Mouse (Mus musculus) testis, postnatal 14 days (tissue): ENCODE measurements at regions not wholly inside any gene's neighbourhood (a gene's known extent, or its start where the extent isn't known, plus 50 kb on each side); places are given as distances from the start of the nearest gene placed in this dataset.

Experiments used
- DNase-seq: peaks from one replicate; pipeline ENCODE4 v3.0.0; 2021; ENCODE audit warnings: low spot score

DNA sequence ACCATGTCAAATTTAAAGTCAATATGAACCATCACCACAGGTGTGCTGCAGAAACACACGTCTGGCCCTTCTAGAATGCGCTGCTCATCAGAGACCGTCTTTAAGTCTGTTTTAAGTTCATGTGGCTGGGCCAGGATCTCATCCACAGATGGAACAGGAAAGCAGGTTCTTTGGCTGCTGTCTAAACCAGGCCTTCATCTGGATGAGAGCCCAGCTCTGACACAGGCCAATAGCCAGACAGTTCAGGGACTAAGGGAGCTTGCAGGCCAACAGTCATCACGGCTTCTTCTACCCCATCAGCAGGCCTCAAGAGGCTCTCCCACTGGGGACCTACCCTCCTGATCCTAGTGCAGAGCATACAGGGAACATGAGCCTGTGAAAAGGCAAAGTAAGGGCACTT is 185.4 kb upstream of the Eci2 start:
- DNase-seq, result peak; percentile 7

DNA sequence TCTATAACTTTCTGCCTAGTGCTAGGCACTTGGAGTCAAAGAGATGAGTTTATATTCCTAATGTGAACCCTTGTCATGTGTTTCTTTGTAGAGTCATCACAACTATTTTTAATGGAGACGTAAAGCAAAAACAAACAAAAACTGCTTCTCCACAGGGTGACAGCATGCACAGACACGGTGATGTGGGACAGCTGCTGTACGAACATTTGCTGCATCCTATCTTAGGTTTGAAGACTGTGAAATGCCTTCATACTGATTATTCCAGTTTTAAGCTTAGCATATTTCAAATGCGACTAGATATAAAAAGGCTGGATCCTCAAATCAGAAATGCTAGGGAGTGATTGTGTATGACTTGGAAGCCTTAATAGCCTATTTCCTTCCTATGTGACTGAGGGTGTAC is 187.3 kb upstream of the Eci2 start:
- DNase-seq, result no peak

DNA sequence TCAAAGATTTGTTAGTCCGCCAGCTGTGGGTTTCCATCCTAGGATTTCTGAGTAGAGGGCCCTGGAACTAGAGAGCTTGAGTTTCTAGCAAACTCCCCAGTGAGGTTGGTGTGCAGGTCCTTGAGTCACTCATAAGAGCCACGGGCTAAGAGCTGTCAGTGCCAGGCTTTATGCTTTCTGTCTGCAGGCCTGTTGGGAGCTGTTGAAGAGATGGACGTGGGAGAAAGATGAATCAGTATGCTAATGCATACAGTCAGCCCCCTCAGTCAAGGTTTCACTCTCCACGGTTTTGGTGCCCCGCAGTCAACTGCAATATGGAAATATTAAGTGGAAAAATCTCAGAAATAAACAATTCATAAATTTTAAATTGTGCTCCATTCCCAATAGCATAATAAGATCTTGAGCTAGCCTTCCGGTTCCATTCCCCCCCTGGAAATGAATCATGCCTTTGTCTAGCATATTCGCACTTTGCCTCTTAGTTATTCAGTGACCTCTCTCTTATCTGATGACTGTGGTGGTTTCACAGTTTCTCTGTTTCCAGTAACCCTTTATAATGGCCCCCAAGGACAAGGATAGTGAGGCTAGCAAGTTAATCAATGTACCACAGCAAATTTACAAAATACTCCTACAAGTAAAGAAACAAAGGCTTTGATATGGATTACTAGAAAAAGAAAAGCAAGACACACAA is 199.4 kb upstream of the Eci2 start:
- DNase-seq, result no peak

DNA sequence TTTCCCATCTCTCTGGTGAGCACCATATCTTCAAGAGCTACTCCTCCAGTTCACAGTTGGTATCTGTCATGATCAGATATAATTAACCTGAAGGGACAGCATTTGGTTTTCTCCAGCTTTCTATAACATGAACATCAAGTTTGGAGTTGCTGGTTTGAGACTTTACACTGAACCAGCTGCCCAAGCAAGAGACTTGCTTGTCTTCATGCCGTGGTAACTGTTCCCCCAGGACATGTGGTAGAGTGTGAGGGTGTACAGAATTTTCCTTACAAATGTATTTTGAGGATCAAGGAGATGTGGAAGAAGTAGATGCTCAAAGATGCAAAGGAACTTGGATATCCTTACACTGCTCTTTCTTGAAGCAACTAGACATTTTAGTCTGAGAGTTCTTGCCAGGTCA is 200.0 kb upstream of the Eci2 start:
- DNase-seq, result no peak

DNA sequence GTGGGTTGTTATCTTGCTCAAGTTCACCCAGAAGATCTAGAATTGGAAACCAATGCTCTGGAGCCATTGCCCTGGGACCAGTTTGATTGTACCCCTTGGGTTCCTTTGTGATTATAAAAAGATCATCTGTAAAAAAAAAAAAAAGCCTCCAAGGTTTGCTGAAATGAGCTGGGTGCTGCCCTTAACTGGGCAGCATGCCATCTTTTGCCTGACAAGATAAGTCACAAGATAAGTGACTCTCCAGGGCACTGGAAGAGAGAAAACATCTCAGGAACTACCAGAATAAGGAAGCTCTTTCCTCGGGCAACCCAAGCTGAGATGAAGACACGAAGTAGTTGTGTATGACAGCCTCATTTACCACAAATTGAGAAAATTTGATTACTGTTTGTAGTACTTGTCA is 202.7 kb upstream of the Eci2 start:
- no peak for DNase-seq

DNA sequence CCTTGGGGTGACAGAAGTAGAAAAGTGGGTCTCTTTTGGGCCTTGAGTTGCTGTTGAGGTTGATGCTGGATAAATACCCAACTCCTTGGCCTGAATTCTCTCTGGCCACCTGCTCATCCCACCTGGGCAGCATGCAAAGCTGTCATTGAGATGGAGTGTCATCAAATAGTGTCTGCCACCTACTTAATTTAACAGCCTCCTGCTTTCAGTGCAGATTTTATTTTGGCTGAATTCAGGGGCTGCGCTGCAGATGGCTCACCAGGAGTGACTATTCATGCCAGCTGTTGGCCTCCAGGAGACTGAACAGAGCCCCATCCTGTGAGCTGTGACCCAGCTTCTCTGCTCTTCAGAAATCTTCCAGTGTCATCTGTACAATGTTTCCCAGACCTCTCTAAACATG is 206.7 kb upstream of the Eci2 start:
- no peak for DNase-seq

DNA sequence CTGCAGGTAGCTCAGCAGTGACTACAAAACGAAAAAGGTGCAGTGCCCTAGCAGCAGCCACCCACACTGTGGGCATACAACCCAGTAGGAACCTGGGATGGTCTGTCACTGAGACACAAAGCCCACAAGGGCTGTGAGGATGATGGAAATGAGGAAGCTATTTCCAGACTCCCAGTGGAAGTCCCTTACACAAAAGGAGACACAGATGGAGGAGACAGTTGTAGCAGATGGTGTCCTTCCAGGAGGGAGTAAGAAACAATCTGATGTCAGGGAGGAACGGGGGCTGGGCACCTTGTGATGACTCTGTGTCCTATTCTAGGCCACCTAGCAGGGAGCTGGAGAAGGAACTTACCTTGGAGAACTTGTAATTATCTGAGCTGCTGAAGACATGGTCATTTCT is 214.5 kb upstream of the Eci2 start:
- DNase-seq, result no peak

DNA sequence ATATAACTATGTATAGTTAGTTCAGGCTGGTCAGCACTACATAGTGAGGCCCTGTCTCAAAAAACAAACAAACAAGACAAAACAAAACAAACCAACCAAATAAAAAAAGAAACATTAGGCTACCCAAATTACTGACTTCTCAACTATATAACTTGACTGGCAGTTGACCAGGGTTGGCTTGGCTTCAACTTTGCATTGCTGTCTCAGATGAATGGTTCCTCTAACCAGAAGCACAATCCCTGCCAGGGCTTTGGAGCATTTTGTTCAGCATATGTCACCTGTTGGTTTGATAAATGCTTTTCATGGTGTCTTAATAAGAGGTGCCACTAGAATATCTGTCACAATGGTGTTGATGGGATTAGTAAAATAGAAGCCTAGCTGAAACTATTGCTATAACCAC is 217.1 kb upstream of the Eci2 start:
- DNase-seq, result no peak

DNA sequence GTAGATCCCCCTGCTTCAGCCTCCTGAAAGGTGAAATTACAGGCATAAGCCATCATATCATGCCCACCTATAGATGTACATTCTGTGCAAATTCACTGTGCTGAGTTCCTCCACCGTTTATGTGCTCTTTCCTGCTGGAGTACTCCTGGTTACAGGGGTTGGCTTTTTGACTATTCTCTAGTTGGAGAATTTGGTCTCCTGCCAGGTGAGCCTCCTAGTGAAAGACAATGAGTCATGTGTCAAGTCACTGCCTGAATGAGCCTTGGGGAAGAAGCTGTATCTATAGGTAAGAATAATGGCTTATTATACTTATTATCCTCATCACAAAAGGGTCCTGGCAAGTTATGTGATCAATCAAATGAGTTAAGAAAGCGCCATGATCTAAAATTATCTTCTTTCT is 230.5 kb upstream of the Eci2 start:
- DNase-seq, result no peak

DNA sequence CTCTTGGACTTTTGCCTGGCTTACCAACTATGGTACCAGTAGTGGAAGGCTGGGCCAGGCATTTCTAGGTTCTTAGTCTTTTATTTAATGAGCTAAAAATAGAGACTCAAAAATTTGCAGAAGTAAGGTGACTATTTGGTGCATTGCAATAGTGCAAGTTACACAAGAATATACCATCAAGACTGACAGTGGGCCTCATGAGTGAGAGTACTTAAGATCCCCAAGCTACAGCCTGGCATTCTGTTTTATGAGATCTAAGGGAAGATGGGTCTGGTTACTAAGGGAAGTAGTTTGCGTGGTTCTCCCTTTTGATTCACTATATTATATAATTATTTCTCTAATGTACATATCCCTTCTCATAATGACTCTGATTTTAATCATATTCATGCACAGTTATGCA is 231.8 kb upstream of the Eci2 start:
- no peak for DNase-seq

DNA sequence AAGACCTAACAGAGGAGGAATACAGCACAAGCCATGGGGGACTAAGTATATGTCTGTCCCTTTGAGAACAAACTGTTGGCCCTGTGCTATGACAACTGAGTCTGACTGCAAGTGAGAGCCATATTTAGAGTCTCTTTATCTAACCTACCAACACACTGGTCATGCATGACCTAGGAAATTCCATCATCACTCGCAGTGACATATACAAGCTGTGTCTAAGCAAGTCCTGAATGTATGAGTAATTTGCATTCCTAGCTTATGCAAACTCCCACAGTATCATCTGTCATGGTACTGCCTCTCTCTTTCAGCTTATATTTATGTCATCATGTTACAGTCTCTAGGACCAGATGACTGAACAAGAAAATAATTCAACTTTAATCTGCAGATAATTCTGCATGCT is 257.1 kb upstream of the Eci2 start:
- no peak for DNase-seq

DNA sequence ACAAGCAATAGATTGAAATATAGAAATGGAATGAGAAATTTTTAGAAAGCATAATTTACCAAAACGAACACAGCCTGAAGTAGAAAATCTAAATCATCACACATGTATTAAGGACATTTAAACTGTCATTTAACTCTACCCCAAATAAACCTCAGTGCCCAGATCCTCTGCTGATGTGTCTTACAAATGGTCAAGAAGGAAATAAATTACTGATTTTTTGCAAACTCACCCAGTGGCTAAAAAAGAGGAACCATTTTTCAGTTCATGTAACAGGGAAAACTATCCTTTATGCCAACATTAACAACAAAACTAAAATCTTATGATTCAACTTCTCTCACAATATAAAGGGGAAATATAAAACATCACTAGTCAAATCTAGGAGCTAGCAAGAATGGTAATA is 275.2 kb upstream of the Eci2 start:
- no peak for DNase-seq

DNA sequence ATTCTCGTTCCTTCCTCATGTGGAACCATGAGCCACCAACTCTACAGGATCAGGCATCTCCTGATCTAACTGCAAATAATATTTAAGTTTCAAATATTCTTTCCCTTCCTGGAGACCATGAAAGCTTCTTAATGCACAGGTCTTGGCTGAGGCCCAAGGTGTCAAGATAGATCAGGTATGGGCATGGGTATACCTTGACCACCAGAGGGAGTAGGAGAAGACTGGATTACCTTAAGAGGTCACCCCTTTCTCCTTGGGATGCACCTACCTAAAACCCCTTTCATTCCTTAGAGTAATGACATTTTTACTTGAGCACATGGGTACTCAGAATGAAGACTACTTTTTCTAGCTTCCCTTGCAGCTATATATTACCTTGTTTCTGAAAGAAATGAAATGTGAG is 289.9 kb upstream of the Eci2 start:
- DNase-seq, result no peak

DNA sequence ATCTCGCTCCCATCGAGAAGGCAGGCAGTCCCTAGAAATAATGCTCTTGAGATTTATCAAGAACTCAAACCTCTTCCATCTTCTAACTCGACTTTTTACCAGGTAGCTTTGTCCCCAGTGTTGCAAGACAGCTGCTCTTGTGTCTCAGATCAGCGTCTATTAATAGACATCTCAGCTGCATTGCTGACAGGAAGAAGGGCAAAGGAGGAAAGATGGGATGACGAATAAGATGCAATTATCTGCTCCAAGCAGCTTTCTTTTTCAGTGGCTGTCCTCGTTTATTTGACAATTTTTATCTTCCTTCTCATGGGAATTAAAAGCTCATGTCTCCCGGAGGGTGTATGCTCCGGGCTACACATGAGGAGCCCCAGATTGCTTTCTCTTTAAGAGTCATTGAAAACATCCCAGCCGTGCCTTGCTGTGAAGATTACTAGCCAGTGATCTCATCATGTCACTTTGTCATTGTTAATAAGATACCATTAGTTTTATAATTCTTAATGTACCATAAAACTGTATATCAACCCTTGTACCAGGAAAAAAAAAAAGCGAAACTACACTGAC is 299.9 kb upstream of the Eci2 start:
- no peak for DNase-seq

DNA sequence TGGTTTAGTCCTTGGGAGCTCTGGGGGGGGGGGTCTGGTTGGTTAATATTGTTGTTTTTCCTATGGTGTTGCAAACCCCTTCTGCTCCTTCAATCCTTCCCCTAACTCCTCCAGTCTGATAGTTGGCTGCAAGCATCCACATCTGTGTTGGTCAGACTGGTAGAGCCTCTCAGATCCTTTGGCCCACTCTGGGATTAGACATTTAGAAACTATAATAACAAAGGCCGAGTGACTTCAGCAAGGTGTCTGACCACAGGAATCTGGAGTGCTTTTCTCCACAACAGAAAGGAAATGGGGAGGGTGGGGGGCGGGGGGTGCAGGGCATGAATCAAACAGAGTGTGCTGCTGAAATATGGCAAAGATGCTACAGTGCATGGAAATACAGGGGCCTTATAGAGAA is 301.4 kb upstream of the Eci2 start:
- no peak for DNase-seq

DNA sequence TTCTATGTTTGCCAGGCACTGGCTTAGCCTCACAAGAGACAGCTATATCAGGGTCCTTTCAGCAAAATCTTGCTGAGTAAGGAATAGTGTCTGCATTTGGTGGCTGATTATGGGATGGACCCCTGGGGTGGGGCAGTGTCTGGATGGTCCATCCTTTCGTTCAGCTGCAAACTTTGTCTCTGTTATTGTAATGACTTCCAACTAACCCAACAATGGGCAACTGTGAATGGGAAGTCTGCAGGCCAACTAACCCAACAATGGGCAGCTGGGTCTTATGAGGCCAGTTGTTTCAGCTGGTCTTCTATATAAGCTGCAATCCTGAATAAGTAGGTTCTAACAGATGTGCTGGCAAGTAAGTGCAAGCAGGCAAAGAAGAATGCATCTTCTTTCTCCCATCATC is 304.0 kb upstream of the Eci2 start:
- no peak for DNase-seq

DNA sequence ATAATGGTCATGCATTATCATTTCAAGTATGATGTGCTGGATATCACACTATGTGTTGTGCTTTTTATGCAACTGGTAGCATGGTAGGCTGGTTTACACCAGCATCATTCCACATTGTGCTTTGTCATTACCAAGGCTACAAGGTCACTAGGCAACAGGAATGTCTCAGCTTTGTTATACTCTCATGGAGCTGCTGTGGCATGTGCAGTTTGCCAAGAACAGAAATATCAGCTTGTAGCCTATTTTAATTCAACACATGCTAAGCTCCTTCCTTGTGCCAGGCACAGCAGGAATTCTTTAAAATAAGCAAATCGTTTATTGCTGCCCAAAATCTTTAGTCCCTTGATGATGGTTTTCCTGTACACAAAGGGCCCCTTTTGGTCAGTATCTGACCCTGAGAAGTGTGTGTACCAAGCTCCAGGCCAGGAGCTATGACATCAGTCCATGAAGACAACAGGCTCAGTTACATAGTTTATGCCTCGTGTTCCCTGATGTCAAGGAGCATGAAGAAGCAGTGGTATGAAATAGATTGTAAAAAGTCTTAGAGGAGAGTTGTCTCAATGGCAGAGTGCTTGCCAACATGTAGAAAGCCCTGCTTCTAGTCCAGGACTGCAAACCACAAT is 314.0 kb upstream of the Cdyl start:
- no peak for DNase-seq

DNA sequence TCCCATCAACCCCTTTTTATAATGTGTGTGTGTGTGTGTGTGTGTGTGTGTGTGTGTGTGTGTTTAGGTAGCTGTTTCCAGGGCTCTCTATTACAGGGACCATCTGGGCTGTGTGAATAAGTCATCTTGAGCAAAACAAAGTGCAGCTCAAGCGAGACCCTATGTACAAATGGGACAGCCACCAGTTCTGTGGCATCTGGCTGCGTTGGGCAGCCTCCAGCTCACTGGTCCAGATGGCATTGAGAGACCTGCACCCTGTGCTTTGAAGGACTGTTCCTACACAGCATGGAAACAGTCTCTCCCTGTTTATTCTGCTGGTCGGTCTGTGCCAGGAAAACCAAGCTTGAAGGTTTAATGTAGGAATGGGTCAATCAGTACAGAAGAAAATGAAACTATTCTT is 311.4 kb upstream of the Cdyl start:
- DNase-seq, result no peak

DNA sequence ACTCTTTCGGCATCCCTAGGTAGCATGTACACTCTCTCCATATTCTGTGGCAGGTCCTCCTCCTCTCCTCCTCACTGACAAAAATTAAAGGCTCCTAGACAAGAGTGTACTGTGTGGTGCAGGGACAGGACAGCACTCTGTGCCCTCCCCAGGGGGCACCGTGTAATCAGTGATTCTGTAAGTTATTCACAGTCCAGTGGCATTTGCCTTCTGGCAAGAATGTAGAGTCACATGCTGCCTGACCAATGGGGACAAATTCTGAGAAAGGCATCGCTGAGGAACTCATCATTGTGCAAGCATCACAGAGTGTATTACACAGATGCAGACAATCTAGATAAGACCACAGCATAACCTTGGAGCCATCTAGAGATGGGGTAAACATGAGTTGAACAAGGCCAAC is 300.3 kb upstream of the Cdyl start:
- DNase-seq, result no peak

DNA sequence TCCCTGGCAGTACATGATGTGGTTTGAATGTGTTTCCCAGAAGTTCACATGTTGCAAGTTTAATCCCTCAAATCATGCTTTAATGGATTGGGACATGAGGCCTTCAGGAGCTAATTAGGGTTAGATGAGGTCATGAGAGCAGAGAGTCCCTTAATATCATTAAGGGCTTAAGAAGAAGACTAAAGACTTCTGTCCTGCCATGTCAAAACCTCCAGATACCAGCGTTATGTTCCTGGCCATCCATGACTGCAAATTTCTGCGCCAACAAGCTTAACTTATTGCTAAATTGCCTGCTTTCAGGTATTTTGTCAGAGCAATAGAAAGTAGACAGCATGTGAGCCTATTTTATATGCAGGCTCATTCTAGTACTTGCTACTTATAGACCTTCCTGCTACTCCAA is 282.1 kb upstream of the Cdyl start:
- DNase-seq, result no peak

DNA sequence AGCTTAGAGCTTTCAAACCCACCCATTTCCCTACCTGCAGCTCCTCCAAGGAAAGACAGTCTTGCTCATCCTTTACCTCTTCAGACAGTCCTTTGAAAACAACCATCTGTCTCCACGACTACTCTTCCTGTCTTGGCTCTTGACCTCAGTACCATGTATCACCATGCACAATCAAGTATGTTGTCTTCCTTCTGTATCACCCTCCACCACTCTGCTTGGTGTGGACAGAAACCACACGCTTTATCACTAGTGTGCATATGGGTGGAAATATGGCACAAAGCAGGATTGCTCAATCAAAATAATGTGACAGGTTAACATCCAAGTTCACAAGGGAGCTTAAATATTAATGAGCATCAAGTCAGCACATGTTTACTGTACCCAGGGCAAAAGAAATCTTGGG is 280.1 kb upstream of the Cdyl start:
- DNase-seq, result no peak

DNA sequence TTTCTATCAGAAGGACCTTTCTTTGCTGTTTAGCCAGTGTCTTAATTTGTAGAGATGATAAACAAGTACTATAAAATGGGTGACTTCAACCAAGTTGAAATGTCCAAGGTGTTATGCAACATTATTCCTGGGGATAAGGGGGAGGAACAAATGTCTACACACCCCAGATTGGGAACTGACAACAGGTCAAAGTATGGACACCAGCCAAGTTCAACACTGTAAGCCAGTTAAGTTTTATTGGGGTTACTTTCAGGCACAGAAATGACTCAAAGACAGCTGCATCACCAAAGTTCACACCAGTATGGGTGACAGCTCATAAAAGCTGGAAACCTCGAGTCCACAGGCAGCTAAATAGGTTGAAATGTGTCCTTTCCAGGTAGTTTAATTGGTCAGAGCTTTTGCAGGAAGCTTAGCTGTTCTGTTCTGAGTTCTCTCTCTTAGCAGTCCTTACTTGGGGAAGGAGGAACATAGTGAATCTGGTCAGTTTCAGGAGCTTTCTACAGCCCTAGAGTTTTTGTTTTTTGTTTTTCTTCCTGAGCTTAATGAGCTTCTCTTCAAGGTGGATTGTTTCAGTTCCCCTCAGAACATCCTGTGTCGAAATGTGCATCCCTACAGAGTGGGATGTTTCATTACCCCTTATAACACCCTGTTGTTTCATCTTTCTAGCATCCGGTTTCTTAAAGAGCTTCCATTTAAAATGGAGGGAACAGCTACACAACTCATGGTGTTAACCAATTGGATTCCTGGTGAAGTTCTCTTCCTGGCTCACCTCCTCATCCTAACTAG is 279.2 kb upstream of the Cdyl start:
- no peak for DNase-seq

DNA sequence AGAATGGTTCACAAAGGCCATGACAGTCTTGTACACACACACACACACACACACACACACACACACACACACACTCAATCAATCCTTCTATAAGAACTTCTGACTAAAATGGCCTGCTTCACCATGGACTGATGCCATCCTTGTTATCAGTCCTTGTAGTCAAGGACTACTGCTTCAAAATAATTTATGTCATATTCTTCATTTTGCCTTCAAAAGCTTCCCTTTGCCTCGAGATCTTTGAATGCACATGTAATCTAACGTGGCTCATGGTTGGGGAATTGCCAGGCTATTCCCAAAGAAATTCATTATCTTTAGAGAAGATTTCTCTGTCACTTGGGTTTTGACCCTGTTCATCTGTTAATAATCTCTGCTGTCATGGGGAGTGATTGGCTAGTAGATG is 278.0 kb upstream of the Cdyl start:
- no peak for DNase-seq
